Mouse (Mus musculus): ENCODE results near the gene Papss2.

DNA sequence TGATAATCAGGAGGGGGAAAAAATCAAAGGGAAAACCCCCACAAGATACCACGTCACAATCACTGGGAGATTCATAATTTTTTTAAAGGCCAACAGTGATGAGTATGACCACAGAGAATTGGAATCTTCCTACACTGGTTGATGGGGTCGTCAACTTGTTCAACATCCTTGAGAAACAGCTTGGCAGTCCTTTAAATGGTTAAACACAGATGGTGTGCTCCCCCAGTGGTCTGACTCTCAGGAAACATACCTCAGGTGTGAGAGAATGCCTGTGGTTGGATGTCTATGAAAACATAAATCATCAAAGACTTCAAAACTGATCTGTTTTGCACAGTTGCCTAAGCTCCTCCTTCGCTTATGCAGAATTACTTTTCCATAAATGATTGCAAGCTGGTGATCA lies 20.7 kb upstream of the Papss2 start:
- TF ChIP-seq CTCF (conservative IDR thresholded peaks at IDR 0.05; ENCODE audit: low read length) (no peak), NANOG (IDR thresholded peaks at IDR 0.05; ENCODE audit: borderline replicate concordance, low read length) (no peak), POU5F1 (IDR thresholded peaks at IDR 0.05; ENCODE audit: borderline replicate concordance, low read length) (no peak)

Measured in E14TG2a.4 (cell line).